Mouse (Mus musculus) heart, embryonic 10.5 days (tissue): ENCODE results near the gene Ube2o. TPM values are rescaled to one million over a fixed set of nuclear protein-coding genes. Genes with fewer than 3 reads are reported as not detected.

Source experiments
- DNase-seq: peaks from one replicate; pipeline ENCODE4 v3.0.0-alpha.2; 2017; ENCODE audit warnings: low spot score
- H3K27ac ChIP-seq: fragments of 300-500 bp; sonication (generic); 2 replicates; pipeline ENCODE4 v1.5.1; 2016; ENCODE audit warnings: mild to moderate bottlenecking
- H3K27me3 ChIP-seq: fragments of 300-500 bp; sonication (generic); 2 replicates; pipeline ENCODE4 v1.6.1; 2016; ENCODE audit warnings: mild to moderate bottlenecking; ENCODE audit not compliant: poor library complexity, insufficient read depth, severe bottlenecking
- H3K36me3 ChIP-seq: fragments of 300-500 bp; sonication (generic); 2 replicates; pipeline ENCODE4 v1.6.1; 2016; ENCODE audit warnings: mild to moderate bottlenecking, moderate library complexity
- H3K4me1 ChIP-seq: fragments of 300-500 bp; sonication (generic); 2 replicates; pipeline ENCODE4 v1.6.1; 2016; ENCODE audit warnings: mild to moderate bottlenecking
- H3K4me3 ChIP-seq: fragments of 300-500 bp; sonication (generic); 2 replicates; pipeline ENCODE4 v1.5.1; 2016; ENCODE audit warnings: mild to moderate bottlenecking, moderate library complexity
- H3K9me3 ChIP-seq: fragments of 300-500 bp; sonication (generic); 2 replicates; pipeline ENCODE4 v1.6.1; 2016; ENCODE audit warnings: mild to moderate bottlenecking, moderate library complexity
- WGBS: fragments of 180-500 bp; shearing (Covaris S2); methylation state at CpG from one replicate; pipeline ENCODE4 v1.1.7; 2016; 5-methylcytosine and 5-hydroxymethylcytosine counted together
- polyA plus RNA-seq: library from polyadenylated mRNA; unstranded; fragments of >200 nt; fragmentation: Nextera tagmentation; extraction: Ambion mirVana; gene quantifications from 2 replicates; pipeline ENCODE4 v1.2.1, GENCODE M21; 2016

Ube2o gene
- polyA plus RNA-seq, 1 experiment from 2014 or later, result 10.3 TPM

- DNase-seq, result no peak
- Histone ChIP-seq H3K4me3 (no peak overlapping the region), H3K9me3 (no peaks in the 10 kb centered on the region), H3K36me3 (0 out of 2 replicates have a peak, but pooled peaks cover 4% of the 10 kb centered on the region), H3K27ac (0 out of 2 replicates have a peak overlapping the region, but pooled peaks have one; percentile 79), H3K27me3 (no peaks in the 10 kb centered on the region), H3K4me1 (peaks cover 88% of the 10 kb centered on the region)
- WGBS, result 68% methylated on average over 19 of the region's 19 CpGs
Measured at GRCm38 (mm10) chr11:116571767-116572679, 9.2 kb downstream of the Ube2o start.

GRCm38 (mm10) chr11:116570821-116571220, 10.4 kb downstream of the Ube2o start:
- H3K9me3 ChIP-seq, result no peaks in the 10 kb centered on the region
- H3K27me3 ChIP-seq, result no peaks in the 10 kb centered on the region
- DNase-seq, result no peak
- WGBS, result 87% methylated on average over 7 of the region's 7 CpGs
- H3K27ac ChIP-seq, result no peak overlapping the region
- peaks cover 85% of the 10 kb centered on the region for H3K4me1 ChIP-seq
- H3K36me3 ChIP-seq, result 0 out of 2 replicates have a peak, but pooled peaks cover 4% of the 10 kb centered on the region
- H3K4me3 ChIP-seq, result no peak overlapping the region

- Histone ChIP-seq H3K27me3 (no peaks in the 10 kb centered on the region), H3K4me1 (peaks cover 62% of the 10 kb centered on the region), H3K27ac (peak overlapping the region; percentile 53; the same call in 1 of the 2 replicates), H3K4me3 (no peak overlapping the region), H3K9me3 (no peaks in the 10 kb centered on the region), H3K36me3 (0 out of 2 replicates have a peak, but pooled peaks cover 4% of the 10 kb centered on the region)
- 60% methylated on average over 8 of the region's 8 CpGs for WGBS
- DNase-seq, result no peak
Measured at GRCm38 (mm10) chr11:116567531-116567930, 13.7 kb downstream of the Ube2o start.

GRCm38 (mm10) chr11:116565283-116566041, 15.8 kb downstream of the Ube2o start:
- no peaks in the 10 kb centered on the region for H3K9me3 ChIP-seq
- no peaks in the 10 kb centered on the region for H3K27me3 ChIP-seq
- WGBS, result 67% methylated on average over 7 of the region's 7 CpGs
- no peak overlapping the region for H3K27ac ChIP-seq
- H3K4me1 ChIP-seq, result peaks cover 46% of the 10 kb centered on the region
- no peak for DNase-seq
- no peak overlapping the region for H3K4me3 ChIP-seq
- no peaks in the 10 kb centered on the region for H3K36me3 ChIP-seq

- WGBS, result 33% methylated on average over 6 of the region's 6 CpGs
- peaks cover 82% of the 10 kb centered on the region for H3K4me1 ChIP-seq
- H3K27ac ChIP-seq, result peak overlapping the region; percentile 72
Measured at GRCm38 (mm10) chr11:116556308-116556707, 24.9 kb downstream of the Ube2o start.

GRCm38 (mm10) chr11:116555572-116555971, 25.7 kb downstream of the Ube2o start:
- H3K4me3 ChIP-seq, result no peak overlapping the region
- WGBS, result 54% methylated on average over 1 of the region's 1 CpGs
- 0 out of 2 replicates have a peak, but pooled peaks cover 5% of the 10 kb centered on the region for H3K36me3 ChIP-seq
- peaks cover 89% of the 10 kb centered on the region for H3K4me1 ChIP-seq
- H3K9me3 ChIP-seq, result no peaks in the 10 kb centered on the region
- no peaks in the 10 kb centered on the region for H3K27me3 ChIP-seq
- H3K27ac ChIP-seq, result peak overlapping the region; percentile 72; the same call in 1 of the 2 replicates
- no peak for DNase-seq

More at GRCm38 (mm10) chr11:116556308-116556707, 24.9 kb downstream of the Ube2o start:
- Histone ChIP-seq H3K36me3 (0 out of 2 replicates have a peak, but pooled peaks cover 5% of the 10 kb centered on the region), H3K27me3 (no peaks in the 10 kb centered on the region), H3K9me3 (no peaks in the 10 kb centered on the region), H3K4me3 (peak overlapping the region; percentile 16; the same call in 1 of the 2 replicates)
- DNase-seq, result no peak

GRCm38 (mm10) chr11:116554171-116554878, 26.9 kb downstream of the Ube2o start:
- H3K27ac ChIP-seq, result peak overlapping the region; percentile 72
- WGBS, result 17% methylated on average over 12 of the region's 12 CpGs
- no peaks in the 10 kb centered on the region for H3K27me3 ChIP-seq
- H3K9me3 ChIP-seq, result no peaks in the 10 kb centered on the region
- peaks cover 96% of the 10 kb centered on the region for H3K4me1 ChIP-seq
- peak; percentile 93 for DNase-seq
- no peak overlapping the region; the same call in 1 of the 2 replicates for H3K4me3 ChIP-seq
- 0 out of 2 replicates have a peak, but pooled peaks cover 5% of the 10 kb centered on the region for H3K36me3 ChIP-seq

GRCm38 (mm10) chr11:116552194-116552593, 29.1 kb downstream of the Ube2o start:
- Histone ChIP-seq H3K27me3 (no peaks in the 10 kb centered on the region), H3K27ac (peak overlapping the region; percentile 83; the same call in 1 of the 2 replicates), H3K36me3 (peaks cover 12% of the 10 kb centered on the region), H3K9me3 (no peaks in the 10 kb centered on the region), H3K4me3 (no peak overlapping the region), H3K4me1 (peaks cover 88% of the 10 kb centered on the region)
- no peak for DNase-seq
- 80% methylated on average over 1 of the region's 1 CpGs for WGBS

GRCm38 (mm10) chr11:116550748-116551147, 30.5 kb downstream of the Ube2o start:
- DNase-seq, result no peak
- WGBS, result 46% methylated on average over 7 of the region's 7 CpGs
- H3K4me1 ChIP-seq, result peaks cover 74% of the 10 kb centered on the region
- no peaks in the 10 kb centered on the region for H3K27me3 ChIP-seq
- H3K36me3 ChIP-seq, result peaks cover 27% of the 10 kb centered on the region
- H3K9me3 ChIP-seq, result no peaks in the 10 kb centered on the region
- no peak overlapping the region for H3K4me3 ChIP-seq
- peak overlapping the region; percentile 83 for H3K27ac ChIP-seq

GRCm38 (mm10) chr11:116549273-116550038, 31.8 kb downstream of the Ube2o start:
- peaks cover 40% of the 10 kb centered on the region for H3K36me3 ChIP-seq
- peaks cover 61% of the 10 kb centered on the region for H3K4me1 ChIP-seq
- DNase-seq, result no peak
- no peaks in the 10 kb centered on the region for H3K9me3 ChIP-seq
- H3K27me3 ChIP-seq, result no peaks in the 10 kb centered on the region
- 56% methylated on average over 11 of the region's 11 CpGs for WGBS
- no peak overlapping the region for H3K4me3 ChIP-seq
- H3K27ac ChIP-seq, result peak overlapping the region; percentile 83

GRCm38 (mm10) chr11:116548780-116549179, 32.5 kb downstream of the Ube2o start:
- peaks cover 46% of the 10 kb centered on the region for H3K36me3 ChIP-seq
- H3K4me3 ChIP-seq, result no peak overlapping the region
- peaks cover 54% of the 10 kb centered on the region for H3K4me1 ChIP-seq
- WGBS, result 92% methylated on average over 9 of the region's 9 CpGs
- H3K27me3 ChIP-seq, result no peaks in the 10 kb centered on the region
- peak overlapping the region; percentile 83; the same call in 1 of the 2 replicates for H3K27ac ChIP-seq
- H3K9me3 ChIP-seq, result no peaks in the 10 kb centered on the region
- DNase-seq, result no peak
